Mouse (Mus musculus) C2C12 (cell line): ENCODE measurements around the gene Sun1. TPM values are rescaled to one million over a fixed set of nuclear protein-coding genes. Genes with fewer than 3 reads are reported as not detected.
A peak's percentile ranks its signal among the peaks of the same experiment; 100 is the strongest.

ENCODE experiments used
- H3K27me3 ChIP-seq: one replicate; pipeline ENCODE4 v1.6.1; 2011; ENCODE audit not compliant: control insufficient read depth, insufficient read depth, insufficient read length
- H3K36me3 ChIP-seq: one replicate; pipeline ENCODE4 v1.6.1; 2011; ENCODE audit not compliant: control insufficient read depth, insufficient read depth
- H3K4me3 ChIP-seq: one replicate; pipeline ENCODE4 v1.5.1; 2011; ENCODE audit warnings: mild to moderate bottlenecking, control low read depth; ENCODE audit not compliant: poor library complexity, insufficient read depth, severe bottlenecking
- H3K79me2 ChIP-seq: one replicate; pipeline ENCODE4 v1.6.1; 2011; ENCODE audit not compliant: control insufficient read depth, insufficient read depth
- H3K79me3 ChIP-seq: one replicate; pipeline ENCODE4 v1.6.1; 2011; ENCODE audit warnings: low read depth, control low read depth
- H3ac ChIP-seq: one replicate; pipeline ENCODE3; 2011; ENCODE audit warnings: low read depth; ENCODE audit not compliant: control insufficient read depth, insufficient read length
- CEBPB ChIP-seq: IDR thresholded peaks from one replicate; pipeline ENCODE4 v1.6.1; 2011; ENCODE audit warnings: low read depth, mild to moderate bottlenecking, control low read depth, moderate library complexity
- CTCF ChIP-seq: IDR thresholded peaks from one replicate; pipeline ENCODE4 v1.5.1; 2011; ENCODE audit not compliant: control insufficient read depth, insufficient read depth, insufficient read length
- FOSL1 ChIP-seq: IDR thresholded peaks from one replicate; pipeline ENCODE4 v1.8.0; 2011; ENCODE audit warnings: mild to moderate bottlenecking, low read length; ENCODE audit not compliant: poor library complexity, insufficient read depth, severe bottlenecking
- MAX ChIP-seq: IDR thresholded peaks from one replicate; pipeline ENCODE4 v1.6.1; 2011; ENCODE audit warnings: mild to moderate bottlenecking, control low read depth
- MYOD1 ChIP-seq: IDR thresholded peaks from one replicate; pipeline ENCODE4 v1.6.1; 2011; ENCODE audit warnings: low read depth; ENCODE audit not compliant: control insufficient read depth, insufficient read length
- MYOG ChIP-seq: IDR thresholded peaks from one replicate; pipeline ENCODE4 v1.6.1; 2011; ENCODE audit not compliant: control insufficient read depth, insufficient read length; ENCODE audit errors: extremely low read depth
- USF1 ChIP-seq: IDR thresholded peaks from one replicate; pipeline ENCODE4 v1.6.1; 2011; ENCODE audit warnings: low read depth, mild to moderate bottlenecking, control low read depth, moderate library complexity
- polyA plus RNA-seq: library from polyadenylated mRNA; unstranded; fragments of >200 nt; fragmentation: generic; extraction: Trizol; gene quantifications from one replicate; pipeline ENCODE4 v1.2.1, GENCODE M21; 2012; ENCODE audit warnings: missing spikeins

The Sun1 gene
- polyA plus RNA-seq, 1 experiment, result 39.4 TPM

- H3ac ChIP-seq, result no peak overlapping the region
- H3K4me3 ChIP-seq, result no peak overlapping the region
- no peaks in the 10 kb centered on the region for H3K79me2 ChIP-seq
- TF ChIP-seq MYOG (no peak), CTCF (no peak), MAX (no peak), MYOD1 (no peak), CEBPB (no peak), USF1 (no peak), FOSL1 (no peak)
- H3K27me3 ChIP-seq, result no peaks in the 10 kb centered on the region
- H3K79me3 ChIP-seq, result no peaks in the 10 kb centered on the region
- peaks cover 19% of the 10 kb centered on the region for H3K36me3 ChIP-seq
Measured at GRCm38 (mm10) chr5:139270806-139271521, 70.5 kb downstream of the Sun1 start.

- Histone ChIP-seq H3K79me3 (no peaks in the 10 kb centered on the region), H3ac (no peak overlapping the region), H3K36me3 (peaks cover 10% of the 10 kb centered on the region), H3K79me2 (no peaks in the 10 kb centered on the region), H3K4me3 (no peak overlapping the region), H3K27me3 (no peaks in the 10 kb centered on the region)
- TF ChIP-seq MYOD1, result no peak
- no peak for TF ChIP-seq CEBPB
- TF ChIP-seq MAX, result no peak
- no peak for TF ChIP-seq MYOG
- TF ChIP-seq USF1, result no peak
- TF ChIP-seq FOSL1, result no peak
- no peak for TF ChIP-seq CTCF
Measured at GRCm38 (mm10) chr5:139271994-139272554, 71.6 kb downstream of the Sun1 start.

- TF ChIP-seq CEBPB, result no peak
- no peak for TF ChIP-seq CTCF
- Histone ChIP-seq H3ac (no peak overlapping the region), H3K27me3 (peaks cover 11% of the 10 kb centered on the region), H3K4me3 (no peak overlapping the region), H3K36me3 (no peaks in the 10 kb centered on the region), H3K79me3 (no peaks in the 10 kb centered on the region), H3K79me2 (no peaks in the 10 kb centered on the region)
Measured at GRCm38 (mm10) chr5:139277287-139277686, 76.8 kb downstream of the Sun1 start.

GRCm38 (mm10) chr5:139281373-139282112 is 81.1 kb downstream of the Sun1 start:
- no peaks in the 10 kb centered on the region for H3K36me3 ChIP-seq
- peaks cover 19% of the 10 kb centered on the region for H3K27me3 ChIP-seq
- no peak overlapping the region for H3K4me3 ChIP-seq
- H3ac ChIP-seq, result no peak overlapping the region
- H3K79me2 ChIP-seq, result no peaks in the 10 kb centered on the region
- TF ChIP-seq CEBPB, result no peak
- no peak for TF ChIP-seq CTCF
- TF ChIP-seq MAX, result no peak
- no peak for TF ChIP-seq USF1
- TF ChIP-seq MYOG, result no peak
- no peak for TF ChIP-seq FOSL1
- TF ChIP-seq MYOD1, result no peak
- H3K79me3 ChIP-seq, result no peaks in the 10 kb centered on the region

GRCm38 (mm10) chr5:139282191-139282590 is 81.8 kb downstream of the Sun1 start:
- H3K79me2 ChIP-seq, result no peaks in the 10 kb centered on the region
- TF ChIP-seq FOSL1 (no peak), MYOD1 (no peak), MYOG (no peak), CEBPB (no peak), CTCF (peak; percentile 97), MAX (no peak)
- H3K4me3 ChIP-seq, result no peak overlapping the region
- no peak overlapping the region for H3ac ChIP-seq
- no peaks in the 10 kb centered on the region for H3K36me3 ChIP-seq
- no peaks in the 10 kb centered on the region for H3K79me3 ChIP-seq
- H3K27me3 ChIP-seq, result peaks cover 19% of the 10 kb centered on the region
